Mouse (Mus musculus): ENCODE results near the gene Fam168b. TPM values are rescaled to one million over a fixed set of nuclear protein-coding genes. Genes with fewer than 3 reads are reported as not detected.

Gene Fam168b
- polyA plus RNA-seq, 1 experiment: 37.7 TPM

GRCm38 (mm10) chr1:34841709-34842388 is 1.0 kb downstream of the Fam168b start:
- Histone ChIP-seq H3K27me3 (ENCODE audit: control insufficient read depth, insufficient read depth, insufficient read length) (no peaks in the 10 kb centered on the region), H3K36me3 (ENCODE audit: control insufficient read depth, insufficient read depth) (peaks cover under 1% of the 10 kb centered on the region), H3K4me3 (peak overlapping the region; percentile 84), H3ac (ENCODE audit: control insufficient read depth, insufficient read length) (peak overlapping the region; percentile 68), H3K4me2 (ENCODE audit: low read depth) (peak overlapping the region; percentile 91), H3K79me2 (ENCODE audit: control insufficient read depth, insufficient read depth) (peaks cover 56% of the 10 kb centered on the region)
- TF ChIP-seq SRF (IDR thresholded peaks at IDR 0.05; ENCODE audit: control insufficient read depth, insufficient read length, low read depth) (no peak), REST (IDR thresholded peaks at IDR 0.05; ENCODE audit: insufficient read depth, insufficient read length) (no peak), MYOG (IDR thresholded peaks at IDR 0.05; ENCODE audit: control insufficient read depth in 1 of 3, insufficient read depth in 1 of 3, insufficient read length in 2 of 3, low read depth in 2 of 3) (no peak), CEBPB (IDR thresholded peaks at IDR 0.05; ENCODE audit: insufficient read depth, poor library complexity, severe bottlenecking) (no peak), POLR2A (IDR thresholded peaks at IDR 0.05; ENCODE audit: insufficient read length, low read depth) (no peak), TCF3 (IDR thresholded peaks at IDR 0.05; ENCODE audit: insufficient read length, low read depth) (no peak), E2F4 (IDR thresholded peaks at IDR 0.05; ENCODE audit: insufficient read depth) (no peak), MYOD1 (IDR thresholded peaks at IDR 0.05; ENCODE audit: control insufficient read depth in 1 of 3, insufficient read length in 2 of 3, low read depth in 2 of 3) (no peak), TCF12 (IDR thresholded peaks at IDR 0.05; ENCODE audit: insufficient read depth, poor library complexity, severe bottlenecking) (no peak), USF1 (IDR thresholded peaks at IDR 0.05; ENCODE audit: low read depth) (no peak), POLR2AphosphoS2 (IDR thresholded peaks at IDR 0.05; ENCODE audit: insufficient read length, low read depth) (no peak), MAX (IDR thresholded peaks at IDR 0.05; ENCODE audit: low read depth) (no peak)

GRCm38 (mm10) chr1:34839241-34839640 is 3.6 kb downstream of the Fam168b start:
- Histone ChIP-seq H3K27me3 (ENCODE audit: control insufficient read depth, insufficient read depth, insufficient read length) (no peaks in the 10 kb centered on the region), H3K79me2 (ENCODE audit: control insufficient read depth, insufficient read depth) (peaks cover 82% of the 10 kb centered on the region), H3ac (ENCODE audit: control insufficient read depth, insufficient read length) (no peak overlapping the region), H3K36me3 (ENCODE audit: control insufficient read depth, insufficient read depth) (peaks cover 10% of the 10 kb centered on the region), H3K4me3 (no peak overlapping the region), H3K4me2 (ENCODE audit: low read depth) (peak overlapping the region; percentile 91)
- TF ChIP-seq E2F4 (IDR thresholded peaks at IDR 0.05; ENCODE audit: insufficient read depth): no peak
- no peak for TF ChIP-seq CEBPB (IDR thresholded peaks at IDR 0.05; ENCODE audit: insufficient read depth, poor library complexity, severe bottlenecking)
- TF ChIP-seq POLR2AphosphoS2 (IDR thresholded peaks at IDR 0.05; ENCODE audit: insufficient read length, low read depth): no peak
- no peak for TF ChIP-seq TCF12 (IDR thresholded peaks at IDR 0.05; ENCODE audit: insufficient read depth, poor library complexity, severe bottlenecking)
- no peak for TF ChIP-seq SRF (IDR thresholded peaks at IDR 0.05; ENCODE audit: control insufficient read depth, insufficient read length, low read depth)
- no peak for TF ChIP-seq MAX (IDR thresholded peaks at IDR 0.05; ENCODE audit: low read depth)
- TF ChIP-seq REST (IDR thresholded peaks at IDR 0.05; ENCODE audit: insufficient read depth, insufficient read length): no peak
- TF ChIP-seq USF1 (IDR thresholded peaks at IDR 0.05; ENCODE audit: low read depth): no peak
- TF ChIP-seq MYOG (IDR thresholded peaks at IDR 0.05; ENCODE audit: control insufficient read depth in 1 of 3, insufficient read depth in 1 of 3, insufficient read length in 2 of 3, low read depth in 2 of 3): no peak
- no peak for TF ChIP-seq TCF3 (IDR thresholded peaks at IDR 0.05; ENCODE audit: insufficient read length, low read depth)
- no peak for TF ChIP-seq MYOD1 (IDR thresholded peaks at IDR 0.05; ENCODE audit: control insufficient read depth in 1 of 3, insufficient read length in 2 of 3, low read depth in 2 of 3)
- no peak for TF ChIP-seq POLR2A (IDR thresholded peaks at IDR 0.05; ENCODE audit: insufficient read length, low read depth)

GRCm38 (mm10) chr1:34837951-34838689 is 4.7 kb downstream of the Fam168b start:
- H3K79me2 ChIP-seq (ENCODE audit: control insufficient read depth, insufficient read depth): peaks cover 94% of the 10 kb centered on the region
- no peak overlapping the region for H3ac ChIP-seq (ENCODE audit: control insufficient read depth, insufficient read length)
- H3K4me3 ChIP-seq: no peak overlapping the region
- peaks cover 10% of the 10 kb centered on the region for H3K36me3 ChIP-seq (ENCODE audit: control insufficient read depth, insufficient read depth)
- no peak for TF ChIP-seq POLR2AphosphoS2 (IDR thresholded peaks at IDR 0.05; ENCODE audit: insufficient read length, low read depth)
- TF ChIP-seq E2F4 (IDR thresholded peaks at IDR 0.05; ENCODE audit: insufficient read depth): no peak
- TF ChIP-seq TCF12 (IDR thresholded peaks at IDR 0.05; ENCODE audit: insufficient read depth, poor library complexity, severe bottlenecking): no peak
- no peak for TF ChIP-seq TCF3 (IDR thresholded peaks at IDR 0.05; ENCODE audit: insufficient read length, low read depth)
- no peak for TF ChIP-seq CEBPB (IDR thresholded peaks at IDR 0.05; ENCODE audit: insufficient read depth, poor library complexity, severe bottlenecking)
- no peak for TF ChIP-seq MYOG (IDR thresholded peaks at IDR 0.05; ENCODE audit: control insufficient read depth in 1 of 3, insufficient read depth in 1 of 3, insufficient read length in 2 of 3, low read depth in 2 of 3)
- no peak for TF ChIP-seq REST (IDR thresholded peaks at IDR 0.05; ENCODE audit: insufficient read depth, insufficient read length)
- no peak for TF ChIP-seq SRF (IDR thresholded peaks at IDR 0.05; ENCODE audit: control insufficient read depth, insufficient read length, low read depth)
- TF ChIP-seq MYOD1 (IDR thresholded peaks at IDR 0.05; ENCODE audit: control insufficient read depth in 1 of 3, insufficient read length in 2 of 3, low read depth in 2 of 3): no peak
- no peak for TF ChIP-seq USF1 (IDR thresholded peaks at IDR 0.05; ENCODE audit: low read depth)
- no peak for TF ChIP-seq POLR2A (IDR thresholded peaks at IDR 0.05; ENCODE audit: insufficient read length, low read depth)
- no peak for TF ChIP-seq MAX (IDR thresholded peaks at IDR 0.05; ENCODE audit: low read depth)
- no peaks in the 10 kb centered on the region for H3K27me3 ChIP-seq (ENCODE audit: control insufficient read depth, insufficient read depth, insufficient read length)
- H3K4me2 ChIP-seq (ENCODE audit: low read depth): no peak overlapping the region

- Histone ChIP-seq H3K36me3 (ENCODE audit: control insufficient read depth, insufficient read depth) (peaks cover 10% of the 10 kb centered on the region), H3K79me2 (ENCODE audit: control insufficient read depth, insufficient read depth) (peaks cover 100% of the 10 kb centered on the region), H3K27me3 (ENCODE audit: control insufficient read depth, insufficient read depth, insufficient read length) (no peaks in the 10 kb centered on the region), H3K4me2 (ENCODE audit: low read depth) (no peak overlapping the region), H3K4me3 (no peak overlapping the region), H3ac (ENCODE audit: control insufficient read depth, insufficient read length) (no peak overlapping the region)
- no peak for TF ChIP-seq SRF (IDR thresholded peaks at IDR 0.05; ENCODE audit: control insufficient read depth, insufficient read length, low read depth)
- no peak for TF ChIP-seq CEBPB (IDR thresholded peaks at IDR 0.05; ENCODE audit: insufficient read depth, poor library complexity, severe bottlenecking)
- TF ChIP-seq POLR2A (IDR thresholded peaks at IDR 0.05; ENCODE audit: insufficient read length, low read depth): no peak
- no peak for TF ChIP-seq MAX (IDR thresholded peaks at IDR 0.05; ENCODE audit: low read depth)
Observed at GRCm38 (mm10) chr1:34834904-34835303, 8.0 kb downstream of the Fam168b start.

All from myocyte (in vitro differentiated cells).